Mouse (Mus musculus) embryonic fibroblast, embryonic 13.5 days (primary cell): ENCODE measurements around the gene 9530068E07Rik.

Experiments
- CTCF ChIP-seq: IDR thresholded peaks from 2 replicates; pipeline ENCODE4 v1.5.1; 2011; ENCODE audit warnings: mild to moderate bottlenecking, control low read depth, low read length, moderate library complexity, borderline replicate concordance; ENCODE audit not compliant: insufficient read depth
- POLR2A ChIP-seq: IDR thresholded peaks from 2 replicates; pipeline ENCODE4 v1.6.1; 2011; ENCODE audit warnings: low read depth, mild to moderate bottlenecking, control low read depth, low read length, moderate library complexity

GRCm38 (mm10) chr11:52418358-52418757 is 22.1 kb downstream of the 9530068E07Rik start:
- TF ChIP-seq CTCF, result no peak
- TF ChIP-seq POLR2A, result no peak
